Mouse (Mus musculus): ENCODE results near the gene Psme1. TPM values are rescaled to one million over a fixed set of nuclear protein-coding genes. Genes with fewer than 3 reads are reported as not detected.

Gene Psme1
- total and polyA plus RNA-seq, 3 experiments = 85.9 to 205 TPM; not detected in 1

GRCm38 (mm10) chr14:55618486-55619195, 40.7 kb downstream of the Psme1 start (continued):
- TF ChIP-seq ZNF384 (IDR thresholded peaks at IDR 0.05; ENCODE audit: low read depth, low read length) (no peak), GATA1 (IDR thresholded peaks at IDR 0.05; ENCODE audit: low read depth, low read length) (peak; percentile 89), TAL1 (IDR thresholded peaks at IDR 0.05; ENCODE audit: low read length) (peak; percentile 50), EP300 (IDR thresholded peaks at IDR 0.05; ENCODE audit: low read depth in 1 of 2, low read length in 2 of 2) (peak; percentile 61 to 84), MXI1 (IDR thresholded peaks at IDR 0.05; ENCODE audit: low read depth, low read length) (no peak), MYB (IDR thresholded peaks at IDR 0.05; ENCODE audit: low read depth, low read length) (no peak), KAT2A (conservative IDR thresholded peaks at IDR 0.05; ENCODE audit: low read depth, low read length) (no peak), NELFE (IDR thresholded peaks at IDR 0.05; ENCODE audit: low read depth, low read length) (peak; percentile 37), RCOR1 (IDR thresholded peaks at IDR 0.05; ENCODE audit: low read depth, low read length) (peak; percentile 66), MAZ (IDR thresholded peaks at IDR 0.05; ENCODE audit: low read depth, low read length) (peak; percentile 72; the same call in 1 of the 2 replicates), NRF1 (IDR thresholded peaks at IDR 0.05; ENCODE audit: insufficient read depth, low read depth, low read length, poor library complexity, severe bottlenecking) (no peak), MEF2A (IDR thresholded peaks at IDR 0.05; ENCODE audit: extremely low read depth, insufficient replicate concordance, low read depth, low read length, poor library complexity, severe bottlenecking) (no peak), ETS1 (IDR thresholded peaks at IDR 0.05; ENCODE audit: low read depth, low read length) (peak; percentile 63; the same call in 1 of the 2 replicates), POLR2AphosphoS2 (IDR thresholded peaks at IDR 0.05; ENCODE audit: low read length) (peak; percentile 52; the same call in 1 of the 2 replicates), POLR2A (IDR thresholded peaks at IDR 0.05; ENCODE audit: control insufficient read depth in 1 of 2, insufficient read depth in 1 of 2, low read depth in 1 of 2, low read length in 2 of 2, poor library complexity in 1 of 2) (peak in 1 of 2 experiments; percentile 31; a peak in 1 of 4 replicates), SMC3 (IDR thresholded peaks at IDR 0.05; ENCODE audit: low read depth, low read length) (no peak), CHD2 (IDR thresholded peaks at IDR 0.05; ENCODE audit: low read length) (no peak), E2F4 (IDR thresholded peaks at IDR 0.05; ENCODE audit: borderline replicate concordance, low read depth, low read length) (no peak)

DNA sequence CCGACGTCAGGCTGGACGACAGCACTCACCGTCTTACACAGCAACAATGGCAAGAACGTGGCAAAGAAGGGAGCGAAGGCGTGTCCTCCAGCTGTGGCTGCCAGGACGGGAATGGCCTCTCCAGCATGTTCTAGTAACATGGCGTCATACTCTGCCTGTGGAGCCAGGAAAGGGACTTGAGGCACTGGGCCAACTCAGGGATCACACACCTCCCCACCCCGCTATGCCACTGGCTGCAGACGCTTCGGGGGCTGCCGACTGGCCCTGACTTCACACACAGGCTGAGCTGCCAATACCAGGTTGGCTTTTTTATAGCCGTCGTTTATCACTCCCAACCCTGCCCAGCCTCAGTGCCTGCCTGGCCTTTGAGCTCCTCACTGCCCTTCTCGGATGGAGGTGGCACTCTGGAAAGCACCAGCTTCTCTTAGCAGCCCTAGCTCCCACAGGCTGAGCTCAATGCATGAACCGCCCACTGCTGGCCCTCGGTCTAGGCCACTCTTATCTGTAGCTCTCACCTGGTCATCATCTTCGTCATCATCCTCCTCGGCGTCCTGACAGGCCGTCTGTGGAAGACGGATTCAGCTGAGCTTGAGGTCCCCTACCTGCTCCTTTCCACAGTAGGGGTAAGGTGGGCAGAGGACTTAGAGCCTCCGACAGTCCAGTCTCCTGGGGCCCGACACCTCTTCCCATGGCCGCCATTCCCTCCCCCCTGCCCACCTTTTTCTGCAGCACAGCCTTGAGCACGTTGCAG, 50.3 kb downstream of the Psme1 start:
- Histone ChIP-seq H3K9ac (ENCODE audit: control insufficient read depth, low read depth, low read length, poor library complexity, severe bottlenecking) (no peak overlapping the region), H3K79me2 (ENCODE audit: control insufficient read depth, insufficient read depth, low read length, poor library complexity) (no peaks in the 10 kb centered on the region), H3K27me3 (ENCODE audit: control insufficient read depth in 1 of 2, insufficient read depth in 2 of 2, low read length in 2 of 2) (no peaks in the 10 kb centered on the region), H3K4me1 (ENCODE audit: control insufficient read depth in 1 of 2, insufficient read depth in 2 of 2, low read length in 2 of 2) (no peaks in the 10 kb centered on the region), H3K36me3 (ENCODE audit: control insufficient read depth in 1 of 2, insufficient read depth in 2 of 2, low read length in 2 of 2) (no peaks in the 10 kb centered on the region; a peak in 1 of 4 replicates), H3K9me3 (replicated peaks; ENCODE audit: insufficient read depth, low read length) (no peaks in the 10 kb centered on the region), H3K27ac (ENCODE audit: control insufficient read depth, low read depth, low read length) (no peak overlapping the region), H3K4me3 (ENCODE audit: control insufficient read depth in 1 of 2, insufficient read depth in 1 of 2, low read depth in 2 of 2, low read length in 2 of 2) (no peak overlapping the region)
- TF ChIP-seq MEF2A (IDR thresholded peaks at IDR 0.05; ENCODE audit: extremely low read depth, insufficient replicate concordance, low read depth, low read length, poor library complexity, severe bottlenecking) = no peak
- no peak for TF ChIP-seq MXI1 (IDR thresholded peaks at IDR 0.05; ENCODE audit: low read depth, low read length)
- TF ChIP-seq ETS1 (IDR thresholded peaks at IDR 0.05; ENCODE audit: low read depth, low read length) = no peak
- no peak for TF ChIP-seq MAFK (IDR thresholded peaks at IDR 0.05; ENCODE audit: borderline replicate concordance, low read depth, low read length)
- TF ChIP-seq SMC3 (IDR thresholded peaks at IDR 0.05; ENCODE audit: low read depth, low read length) = no peak
- TF ChIP-seq ZC3H11A (IDR thresholded peaks at IDR 0.05; ENCODE audit: low read depth, low read length) = no peak
- no peak for TF ChIP-seq ZMIZ1 (IDR thresholded peaks at IDR 0.05; ENCODE audit: low read depth, low read length)
- TF ChIP-seq TCF12 (IDR thresholded peaks at IDR 0.05; ENCODE audit: low read depth, low read length) = no peak
- TF ChIP-seq BHLHE40 (IDR thresholded peaks at IDR 0.05; ENCODE audit: borderline replicate concordance, low read depth, low read length) = no peak
- no peak for DNase-seq (ENCODE audit: low read depth, low spot score)
